Mouse (Mus musculus) lung, postnatal 25 days (tissue): ENCODE measurements at regions not wholly inside any gene's neighbourhood (a gene's known extent, or its start where the extent isn't known, plus 50 kb on each side); places are given as distances from the start of the nearest gene placed in this dataset.

Source experiments
- DNase-seq: peaks from one replicate; pipeline ENCODE4 v3.0.0; 2022; ENCODE audit warnings: low spot score

DNA sequence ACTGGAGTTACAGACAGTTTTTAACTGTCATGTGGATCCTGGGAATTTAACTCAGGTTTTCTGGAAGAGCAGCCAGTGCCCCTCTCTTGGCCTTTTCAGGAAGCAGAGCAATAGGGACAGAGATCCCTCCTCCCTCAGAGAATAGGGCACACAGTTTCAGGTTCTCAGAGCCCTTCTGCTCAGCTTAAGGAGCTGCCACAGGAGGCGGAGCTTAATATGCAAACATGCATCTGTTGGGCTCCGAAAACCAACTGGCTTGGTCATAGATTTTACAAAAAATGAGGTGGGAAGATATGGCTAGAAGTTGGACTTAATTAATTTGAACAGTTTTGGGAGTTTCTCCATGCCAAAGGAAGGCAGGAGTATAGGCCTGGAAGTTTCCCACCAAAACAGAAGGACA lies 61.9 kb upstream of the Znrf2 start:
- no peak for DNase-seq

DNA sequence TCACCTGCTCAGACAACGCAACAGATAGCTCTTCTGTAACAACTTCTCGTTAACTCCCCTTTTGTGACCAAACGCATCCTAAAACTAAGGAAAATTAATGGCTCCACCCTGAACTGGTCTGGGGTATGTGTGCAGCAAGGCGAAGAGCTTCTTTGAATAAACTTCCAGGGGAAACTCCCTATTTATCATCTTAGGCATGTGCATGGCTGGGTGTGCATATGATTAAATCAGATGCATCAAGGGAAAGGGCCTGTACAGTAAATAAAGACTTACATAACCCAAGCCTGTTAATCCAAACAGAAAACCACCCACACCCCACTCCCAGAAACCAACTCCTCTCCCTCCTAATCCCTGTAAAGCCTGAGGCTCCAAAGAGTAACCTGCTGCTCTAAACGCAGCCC lies 59.2 kb upstream of the Znrf2 start:
- no peak for DNase-seq

DNA sequence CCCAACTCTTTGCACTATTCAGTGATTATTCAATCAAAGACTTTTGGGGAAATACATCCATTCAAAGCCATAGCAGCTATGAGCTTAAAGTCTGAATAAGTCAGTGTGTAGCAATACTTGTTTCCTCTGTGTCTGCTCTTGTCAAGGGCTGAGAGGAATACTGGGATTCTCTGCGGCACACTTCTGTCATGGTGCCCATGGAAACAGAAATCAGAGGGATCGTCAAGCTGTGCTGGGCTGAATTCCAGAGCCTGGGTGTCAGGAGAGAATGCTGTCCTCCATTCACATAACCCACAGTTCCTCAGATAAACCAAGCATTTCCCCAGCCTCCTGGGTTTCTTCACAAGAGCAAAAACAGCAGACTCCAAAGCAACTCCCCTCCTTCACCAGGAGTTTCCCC lies 58.6 kb upstream of the Znrf2 start:
- DNase-seq: peak; percentile 42

DNA sequence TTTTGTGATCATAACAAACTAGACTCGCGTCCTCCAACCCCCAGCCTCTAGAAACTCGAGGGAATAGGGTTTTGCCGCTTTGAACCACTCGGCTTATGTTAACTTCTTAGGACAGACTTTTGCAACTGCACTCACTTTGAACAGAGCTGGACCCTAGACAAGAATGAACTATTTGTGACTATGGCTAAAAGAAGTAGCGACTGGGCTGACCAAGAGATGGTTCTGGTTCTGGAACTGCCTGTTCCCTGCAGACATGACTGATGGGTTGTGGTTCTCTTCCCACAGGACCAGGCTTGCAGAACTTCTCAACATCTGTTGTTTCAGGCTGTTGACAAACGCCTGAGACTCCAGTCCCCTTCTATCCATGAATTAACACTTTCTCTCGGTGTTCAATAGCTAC lies 57.5 kb upstream of the Znrf2 start:
- no peak for DNase-seq

DNA sequence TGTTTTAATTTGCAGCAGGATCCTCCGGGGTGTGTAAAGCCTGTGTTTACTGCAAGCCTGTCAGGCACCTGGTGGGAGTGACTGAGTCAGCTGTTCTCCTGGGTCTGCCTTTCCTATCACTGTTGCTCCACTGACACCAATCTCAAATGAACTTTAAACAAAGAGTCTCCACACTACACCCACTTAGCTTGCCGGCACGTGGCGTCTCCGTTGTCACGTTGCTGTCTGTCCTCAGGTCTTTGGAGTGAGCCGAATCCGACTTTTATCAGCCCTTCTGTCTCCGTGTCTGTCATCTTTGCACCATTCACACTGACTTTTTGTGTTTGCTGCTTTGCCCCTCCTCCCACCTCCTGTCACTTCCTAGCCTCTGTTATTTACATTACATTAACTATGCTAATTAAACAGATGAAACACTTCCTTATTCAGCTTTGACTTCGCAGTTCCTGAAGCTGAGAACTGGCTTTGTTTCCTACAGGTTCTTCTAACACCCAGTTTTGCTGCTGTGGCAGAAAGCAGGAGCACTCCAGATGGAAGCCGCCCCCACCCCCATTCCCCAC lies 56.7 kb upstream of the Znrf2 start:
- peak; percentile 38 for DNase-seq

DNA sequence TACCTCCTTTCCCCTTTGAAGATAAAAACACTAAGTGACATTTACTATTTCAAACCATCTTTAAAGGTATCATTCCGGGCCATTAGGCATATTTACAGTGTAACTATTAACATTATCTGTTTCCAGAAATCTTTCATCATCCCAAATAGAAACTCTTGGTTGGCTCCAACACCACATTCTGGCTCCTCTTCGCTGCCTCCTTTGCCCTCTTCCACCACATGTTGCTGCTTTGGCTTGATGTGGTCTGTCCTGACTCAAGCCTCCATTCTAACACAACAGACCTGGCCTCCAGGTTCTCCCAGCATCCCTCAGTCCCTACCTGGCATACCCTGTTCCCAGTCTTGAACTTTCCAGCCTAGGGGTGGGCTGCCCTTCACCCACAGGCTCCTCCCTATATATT lies 56.2 kb upstream of the Znrf2 start:
- DNase-seq: no peak

DNA sequence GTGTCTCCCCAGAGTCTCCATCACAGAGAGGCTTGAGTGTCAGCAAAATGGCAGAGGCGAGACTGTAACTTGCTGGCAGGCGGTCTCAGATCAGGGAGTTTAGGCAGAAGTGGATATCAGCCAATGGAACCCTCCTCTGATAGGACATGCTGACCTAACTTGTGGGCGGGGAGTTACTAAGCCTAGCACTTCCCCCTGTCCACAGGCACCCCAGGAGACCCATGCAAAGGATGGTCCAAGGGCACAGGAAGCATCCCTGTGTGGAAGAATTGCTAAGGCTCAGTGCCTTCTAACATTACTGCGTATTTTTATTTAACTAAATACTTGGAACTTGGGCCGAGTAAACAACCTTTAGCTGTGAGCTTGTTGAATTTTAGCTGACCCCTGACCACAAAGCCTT lies 54.7 kb upstream of the Znrf2 start:
- DNase-seq: no peak

DNA sequence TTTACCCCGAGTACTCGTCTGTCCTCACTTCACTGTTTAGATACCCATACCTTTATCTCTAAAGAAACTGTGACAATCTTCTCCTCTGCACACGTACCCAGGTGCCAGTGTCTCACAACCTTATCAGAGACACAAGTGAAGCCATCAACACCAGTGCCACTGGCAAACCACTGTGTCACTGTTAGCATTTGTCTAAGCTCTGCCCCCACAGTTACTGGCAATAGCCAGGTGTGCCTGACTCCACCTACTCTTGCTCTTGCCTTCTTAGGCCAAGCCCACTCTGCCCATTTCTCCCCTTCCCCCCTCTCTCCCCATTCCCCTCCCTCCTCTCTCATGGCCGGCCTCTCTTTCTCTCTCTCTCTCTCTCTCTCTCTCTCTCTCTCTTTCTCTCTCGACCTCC lies 54.2 kb upstream of the Znrf2 start:
- DNase-seq: no peak

DNA sequence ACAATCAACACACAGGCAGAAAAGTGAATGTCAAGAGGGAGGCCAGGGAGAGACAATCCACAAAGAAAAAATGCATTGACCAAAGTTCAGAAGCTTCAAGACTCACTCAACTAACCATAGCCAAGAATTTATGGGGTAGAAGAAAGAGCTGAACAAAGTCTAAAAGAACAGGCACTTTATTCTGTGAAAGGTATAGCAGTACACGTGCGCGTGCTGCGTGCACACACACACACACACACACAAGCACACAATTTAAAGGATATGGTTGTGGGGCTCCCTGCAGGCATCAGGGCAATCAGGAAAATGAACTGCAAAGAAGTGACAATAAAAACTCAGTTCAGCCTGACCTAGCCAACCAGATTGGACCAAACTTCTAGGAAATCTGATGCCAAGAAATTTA lies 53.0 kb upstream of the Znrf2 start:
- no peak for DNase-seq

DNA sequence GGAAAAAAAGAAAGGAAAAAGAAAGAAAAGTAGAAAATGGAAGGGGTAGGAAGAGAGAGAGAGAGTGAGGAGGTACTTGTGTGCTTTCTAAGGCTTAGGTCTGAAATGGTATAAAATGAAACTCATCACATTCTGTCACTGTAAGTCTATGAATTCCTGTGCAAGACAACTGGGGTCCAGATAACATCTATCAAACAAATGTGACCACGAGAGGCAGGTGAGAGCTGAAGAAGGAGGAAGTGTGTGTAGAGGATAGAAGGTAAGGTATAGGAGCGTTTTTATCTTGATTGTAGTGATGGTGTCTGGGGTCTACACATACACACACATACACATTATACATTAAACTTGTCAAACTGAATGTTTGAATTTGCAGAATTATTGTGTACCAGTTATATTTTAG lies 51.0 kb upstream of the Znrf2 start:
- DNase-seq: no peak

DNA sequence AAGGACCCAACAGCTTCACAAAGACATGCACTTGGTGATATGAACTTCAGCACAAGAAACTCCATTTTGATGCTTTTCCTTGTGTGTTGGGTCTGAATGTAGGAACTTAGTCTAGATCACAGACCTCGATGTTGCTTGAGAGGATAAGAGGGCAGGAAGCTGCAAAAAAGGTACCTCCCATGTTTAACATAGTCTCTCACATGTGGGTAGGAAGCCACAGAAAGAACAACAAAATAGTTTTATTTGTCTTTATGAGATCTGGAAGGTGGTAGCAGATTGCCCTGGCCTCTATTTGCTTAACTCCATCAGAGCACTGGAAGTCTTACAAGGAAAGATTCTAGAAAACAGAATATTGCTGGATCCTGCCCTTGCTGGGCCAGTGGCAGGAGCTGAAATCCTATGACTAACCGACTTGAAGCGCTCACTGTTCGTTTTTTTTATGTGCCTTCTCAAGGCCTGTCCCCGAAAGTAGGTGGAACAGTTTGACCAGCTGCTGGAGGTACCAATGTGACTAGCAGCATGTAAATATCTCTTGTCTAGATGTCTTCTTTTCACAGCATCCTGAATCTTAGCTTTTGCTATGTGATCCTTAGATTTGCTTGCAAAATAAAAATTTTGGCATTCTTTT lies 50.1 kb upstream of the Znrf2 start:
- DNase-seq: no peak
